Mouse (Mus musculus): ENCODE measurements at regions not wholly inside any gene's neighbourhood (a gene's known extent, or its start where the extent isn't known, plus 50 kb on each side); places are given as distances from the start of the nearest gene placed in this dataset.
"Not testable (repeated sequence)": the region's sequence is repeated elsewhere in the genome, so short reads cannot be mapped to it uniquely, and the experiment has no call there.

GRCm38 (mm10) chr4:101366905-101367679, 52.0 kb upstream of the Ak4 start:
- Histone ChIP-seq H3K27me3 (ENCODE audit: control insufficient read depth, insufficient read depth, low read length) (no peaks in the 10 kb centered on the region), H3K9me3 (ENCODE audit: control insufficient read depth, low read length) (no peaks in the 10 kb centered on the region), H3K4me3 (replicated peaks; ENCODE audit: low read depth, low read length) (no peak overlapping the region), H3K4me2 (ENCODE audit: low read length) (no peak overlapping the region), H3K9ac (replicated peaks; ENCODE audit: low read length) (no peak overlapping the region), H3K36me3 (ENCODE audit: control insufficient read depth, insufficient read depth, low read length) (no peaks in the 10 kb centered on the region), H3K4me1 (ENCODE audit: control insufficient read depth, insufficient read depth, low read length) (no peaks in the 10 kb centered on the region), H3K27ac (replicated peaks; ENCODE audit: low read depth, low read length) (no peak overlapping the region)
- WGBS, result 61% methylated on average over 13 of the region's 13 CpGs
- ATAC-seq (ENCODE audit: low FRiP score, low TSS enrichment) (no peak), DNase-seq (peak; percentile 82)

DNA sequence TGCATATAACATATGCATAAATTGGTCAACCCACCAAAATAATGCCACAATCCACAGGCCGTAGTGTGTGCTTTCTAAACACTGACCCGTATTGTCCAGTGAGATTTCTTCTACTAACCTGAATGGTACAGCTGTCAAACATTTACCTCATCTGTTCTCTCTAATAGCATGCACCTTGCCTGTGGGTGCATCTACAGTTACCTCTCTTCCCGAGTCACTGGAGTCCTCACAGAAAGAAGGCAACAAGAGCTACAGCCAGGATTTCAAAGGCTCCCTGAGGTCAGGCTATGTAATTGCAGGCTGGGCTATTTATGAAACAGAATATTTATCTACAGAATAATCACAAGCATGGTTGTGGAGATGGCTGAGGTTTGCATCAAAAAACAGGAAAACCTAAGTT, 53.8 kb upstream of the Ak4 start:
- Histone ChIP-seq H3K27me3 (ENCODE audit: control insufficient read depth, insufficient read depth, low read length) (no peaks in the 10 kb centered on the region), H3K36me3 (ENCODE audit: control insufficient read depth, insufficient read depth, low read length) (no peaks in the 10 kb centered on the region), H3K27ac (replicated peaks; ENCODE audit: low read depth, low read length) (no peak overlapping the region), H3K4me1 (ENCODE audit: control insufficient read depth, insufficient read depth, low read length) (no peaks in the 10 kb centered on the region), H3K4me3 (replicated peaks; ENCODE audit: low read depth, low read length) (no peak overlapping the region), H3K4me2 (ENCODE audit: low read length) (no peak overlapping the region), H3K9me3 (ENCODE audit: control insufficient read depth, low read length) (no peaks in the 10 kb centered on the region), H3K9ac (replicated peaks; ENCODE audit: low read length) (no peak overlapping the region)
- DNase-seq, result no peak
- no peak for ATAC-seq (ENCODE audit: low FRiP score, low TSS enrichment)
- 88% methylated on average over 3 of the region's 3 CpGs for WGBS

GRCm38 (mm10) chr4:101364716-101365115, 54.4 kb upstream of the Ak4 start:
- Histone ChIP-seq H3K9ac (replicated peaks; ENCODE audit: low read length) (no peak overlapping the region), H3K27me3 (ENCODE audit: control insufficient read depth, insufficient read depth, low read length) (no peaks in the 10 kb centered on the region), H3K4me2 (ENCODE audit: low read length) (no peak overlapping the region), H3K27ac (replicated peaks; ENCODE audit: low read depth, low read length) (no peak overlapping the region), H3K4me3 (replicated peaks; ENCODE audit: low read depth, low read length) (no peak overlapping the region), H3K4me1 (ENCODE audit: control insufficient read depth, insufficient read depth, low read length) (no peaks in the 10 kb centered on the region), H3K9me3 (ENCODE audit: control insufficient read depth, low read length) (no peaks in the 10 kb centered on the region), H3K36me3 (ENCODE audit: control insufficient read depth, insufficient read depth, low read length) (no peaks in the 10 kb centered on the region)
- DNase-seq, result no peak
- WGBS, result 93% methylated on average over 2 of the region's 2 CpGs
- ATAC-seq (ENCODE audit: low FRiP score, low TSS enrichment), result no peak

- 91% methylated on average over 1 of the region's 1 CpGs for WGBS
- not testable (repeated sequence) for ATAC-seq (ENCODE audit: low FRiP score, low TSS enrichment); H3K27me3 ChIP-seq (ENCODE audit: control insufficient read depth, insufficient read depth, low read length); H3K4me2 ChIP-seq (ENCODE audit: low read length); H3K9ac ChIP-seq (replicated peaks; ENCODE audit: low read length); H3K27ac ChIP-seq (replicated peaks; ENCODE audit: low read depth, low read length); H3K9me3 ChIP-seq (ENCODE audit: control insufficient read depth, low read length); H3K4me3 ChIP-seq (replicated peaks; ENCODE audit: low read depth, low read length); H3K36me3 ChIP-seq (ENCODE audit: control insufficient read depth, insufficient read depth, low read length); DNase-seq; H3K4me1 ChIP-seq (ENCODE audit: control insufficient read depth, insufficient read depth, low read length)
Measured at GRCm38 (mm10) chr4:101363231-101363630, 55.8 kb upstream of the Ak4 start.

GRCm38 (mm10) chr4:101361779-101362178, 57.3 kb upstream of the Ak4 start:
- Histone ChIP-seq H3K4me3 (replicated peaks; ENCODE audit: low read depth, low read length) (no peak overlapping the region), H3K36me3 (ENCODE audit: control insufficient read depth, insufficient read depth, low read length) (no peaks in the 10 kb centered on the region), H3K27ac (replicated peaks; ENCODE audit: low read depth, low read length) (no peak overlapping the region), H3K4me1 (ENCODE audit: control insufficient read depth, insufficient read depth, low read length) (peaks cover 8% of the 10 kb centered on the region), H3K27me3 (ENCODE audit: control insufficient read depth, insufficient read depth, low read length) (no peaks in the 10 kb centered on the region), H3K4me2 (ENCODE audit: low read length) (no peak overlapping the region), H3K9ac (replicated peaks; ENCODE audit: low read length) (no peak overlapping the region), H3K9me3 (ENCODE audit: control insufficient read depth, low read length) (no peaks in the 10 kb centered on the region)
- DNase-seq (no peak), ATAC-seq (ENCODE audit: low FRiP score, low TSS enrichment) (no peak)
- 92% methylated on average over 1 of the region's 1 CpGs for WGBS

- no peak overlapping the region for H3K4me3 ChIP-seq (replicated peaks; ENCODE audit: low read depth, low read length)
- WGBS, result 73% methylated on average over 7 of the region's 7 CpGs
- peaks cover 8% of the 10 kb centered on the region for H3K4me1 ChIP-seq (ENCODE audit: control insufficient read depth, insufficient read depth, low read length)
- DNase-seq, result no peak
- no peaks in the 10 kb centered on the region for H3K9me3 ChIP-seq (ENCODE audit: control insufficient read depth, low read length)
- H3K9ac ChIP-seq (replicated peaks; ENCODE audit: low read length), result no peak overlapping the region
- no peak for ATAC-seq (ENCODE audit: low FRiP score, low TSS enrichment)
- H3K27ac ChIP-seq (replicated peaks; ENCODE audit: low read depth, low read length), result no peak overlapping the region
- no peaks in the 10 kb centered on the region for H3K36me3 ChIP-seq (ENCODE audit: control insufficient read depth, insufficient read depth, low read length)
- no peaks in the 10 kb centered on the region for H3K27me3 ChIP-seq (ENCODE audit: control insufficient read depth, insufficient read depth, low read length)
- H3K4me2 ChIP-seq (ENCODE audit: low read length), result no peak overlapping the region
Measured at GRCm38 (mm10) chr4:101360296-101360695, 58.8 kb upstream of the Ak4 start.

GRCm38 (mm10) chr4:101359119-101359518, 60.0 kb upstream of the Ak4 start:
- Histone ChIP-seq H3K27ac (replicated peaks; ENCODE audit: low read depth, low read length) (no peak overlapping the region), H3K36me3 (ENCODE audit: control insufficient read depth, insufficient read depth, low read length) (no peaks in the 10 kb centered on the region), H3K4me3 (replicated peaks; ENCODE audit: low read depth, low read length) (no peak overlapping the region), H3K4me2 (ENCODE audit: low read length) (no peak overlapping the region), H3K9me3 (ENCODE audit: control insufficient read depth, low read length) (no peaks in the 10 kb centered on the region), H3K27me3 (ENCODE audit: control insufficient read depth, insufficient read depth, low read length) (no peaks in the 10 kb centered on the region), H3K4me1 (ENCODE audit: control insufficient read depth, insufficient read depth, low read length) (peaks cover 13% of the 10 kb centered on the region), H3K9ac (replicated peaks; ENCODE audit: low read length) (no peak overlapping the region)
- ATAC-seq (ENCODE audit: low FRiP score, low TSS enrichment) (no peak), DNase-seq (no peak)
- 92% methylated on average over 5 of the region's 5 CpGs for WGBS

- H3K4me3 ChIP-seq (replicated peaks; ENCODE audit: low read depth, low read length), result no peak overlapping the region
- H3K4me1 ChIP-seq (ENCODE audit: control insufficient read depth, insufficient read depth, low read length), result peaks cover 19% of the 10 kb centered on the region
- no peaks in the 10 kb centered on the region for H3K27me3 ChIP-seq (ENCODE audit: control insufficient read depth, insufficient read depth, low read length)
- H3K36me3 ChIP-seq (ENCODE audit: control insufficient read depth, insufficient read depth, low read length), result no peaks in the 10 kb centered on the region
- WGBS, result 94% methylated on average over 3 of the region's 3 CpGs
- H3K9ac ChIP-seq (replicated peaks; ENCODE audit: low read length), result no peak overlapping the region
- no peak for DNase-seq
- ATAC-seq (ENCODE audit: low FRiP score, low TSS enrichment), result no peak
- no peak overlapping the region for H3K4me2 ChIP-seq (ENCODE audit: low read length)
- H3K9me3 ChIP-seq (ENCODE audit: control insufficient read depth, low read length), result no peaks in the 10 kb centered on the region
- no peak overlapping the region for H3K27ac ChIP-seq (replicated peaks; ENCODE audit: low read depth, low read length)
Measured at GRCm38 (mm10) chr4:101358525-101358924, 60.6 kb upstream of the Ak4 start.

DNA sequence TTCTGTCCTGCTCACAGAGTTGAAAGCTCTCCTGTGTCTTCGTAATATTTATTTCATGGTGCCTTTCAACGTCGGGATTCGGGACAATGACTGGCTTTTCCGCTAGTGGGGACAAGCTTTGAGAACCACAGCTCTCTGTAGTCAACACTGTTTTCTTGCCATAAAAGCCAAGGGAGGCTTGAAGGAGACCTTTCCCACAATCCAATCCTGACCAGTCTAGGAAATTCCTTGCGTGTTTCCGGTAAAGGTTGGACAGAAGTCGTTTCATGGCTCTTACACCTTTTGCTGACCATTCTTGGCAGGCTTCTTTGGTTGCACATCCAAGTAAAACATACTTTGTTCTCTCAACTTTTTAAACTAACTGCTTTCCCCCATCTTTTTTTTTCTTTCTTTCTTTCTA, 61.2 kb upstream of the Ak4 start:
- WGBS, result 79% methylated on average over 8 of the region's 8 CpGs

More for the DNA sequence above, 61.2 kb upstream of the Ak4 start:
- H3K9me3 ChIP-seq (ENCODE audit: control insufficient read depth, low read length), result no peaks in the 10 kb centered on the region
- no peaks in the 10 kb centered on the region for H3K27me3 ChIP-seq (ENCODE audit: control insufficient read depth, insufficient read depth, low read length)
- no peaks in the 10 kb centered on the region for H3K36me3 ChIP-seq (ENCODE audit: control insufficient read depth, insufficient read depth, low read length)
- no peak for DNase-seq
- H3K27ac ChIP-seq (replicated peaks; ENCODE audit: low read depth, low read length), result 0 out of 2 replicates have a peak overlapping the region, but pooled peaks have one; percentile 98
- peaks cover 23% of the 10 kb centered on the region for H3K4me1 ChIP-seq (ENCODE audit: control insufficient read depth, insufficient read depth, low read length)
- peak overlapping the region; percentile 98; the same call in 1 of the 2 replicates for H3K9ac ChIP-seq (replicated peaks; ENCODE audit: low read length)
- ATAC-seq (ENCODE audit: low FRiP score, low TSS enrichment), result no peak
- H3K4me3 ChIP-seq (replicated peaks; ENCODE audit: low read depth, low read length), result peak overlapping the region; percentile 89; the same call in 1 of the 2 replicates
- H3K4me2 ChIP-seq (ENCODE audit: low read length), result peak overlapping the region; percentile 72
